Mouse (Mus musculus) testis, adult 2 months (tissue): ENCODE data around the gene Ssh3.

Source experiments
- CTCF ChIP-seq: fragments of 200-500 bp; IDR thresholded peaks from 2 replicates; pipeline ENCODE4 v1.5.1; 2012; ENCODE audit warnings: low read depth, mild to moderate bottlenecking, inconsistent platforms, low read length, moderate library complexity; ENCODE audit not compliant: control insufficient read depth, insufficient read depth, insufficient replicate concordance
- POLR2A ChIP-seq: fragments of 200-500 bp; IDR thresholded peaks from 2 replicates; pipeline ENCODE4 v1.6.1; 2012; ENCODE audit warnings: low read depth, mild to moderate bottlenecking, inconsistent platforms, low read length, moderate library complexity; ENCODE audit not compliant: control insufficient read depth

- no peak for TF ChIP-seq POLR2A
- TF ChIP-seq CTCF = no peak
Measured at GRCm38 (mm10) chr19:4290749-4291148, 21.8 kb upstream of the Ssh3 start.
